Mouse (Mus musculus) erythroid progenitor cell, adult 5-6 weeks (primary cell): Measurements from ENCODE around the gene Pbld1. TPM values are rescaled to one million over a fixed set of nuclear protein-coding genes. Genes with fewer than 3 reads are reported as not detected.
"Not testable (repeated sequence)": the region's sequence is repeated elsewhere in the genome, so short reads cannot be mapped to it uniquely, and the experiment has no call there.

Source experiments
- ATAC-seq: replicated peaks from 2 replicates; pipeline ENCODE4 v1.8.0; 2016; ENCODE audit warnings: moderate number of reproducible peaks, mild to moderate bottlenecking, moderate TSS enrichment, inconsistent platforms; ENCODE audit not compliant: poor library complexity, low FRiP score, severe bottlenecking
- total RNA-seq, 2 experiments: library from RNA; stranded (forward) in 1 of 2; stranded (reverse) in 1 of 2; fragments of 150-400 nt in 1 of 2; fragments of 186-747, 209-891 nt in 1 of 2; gene quantifications; 2 replicates each; pipeline versions ENCODE4 v1.2.3 to v1.2.4; 2015 to 2017; ENCODE audit warnings: low replicate concordance in 2 of 2

Gene Pbld1
- total RNA-seq, 2 experiments from 2014 or later, result not detected

DNA sequence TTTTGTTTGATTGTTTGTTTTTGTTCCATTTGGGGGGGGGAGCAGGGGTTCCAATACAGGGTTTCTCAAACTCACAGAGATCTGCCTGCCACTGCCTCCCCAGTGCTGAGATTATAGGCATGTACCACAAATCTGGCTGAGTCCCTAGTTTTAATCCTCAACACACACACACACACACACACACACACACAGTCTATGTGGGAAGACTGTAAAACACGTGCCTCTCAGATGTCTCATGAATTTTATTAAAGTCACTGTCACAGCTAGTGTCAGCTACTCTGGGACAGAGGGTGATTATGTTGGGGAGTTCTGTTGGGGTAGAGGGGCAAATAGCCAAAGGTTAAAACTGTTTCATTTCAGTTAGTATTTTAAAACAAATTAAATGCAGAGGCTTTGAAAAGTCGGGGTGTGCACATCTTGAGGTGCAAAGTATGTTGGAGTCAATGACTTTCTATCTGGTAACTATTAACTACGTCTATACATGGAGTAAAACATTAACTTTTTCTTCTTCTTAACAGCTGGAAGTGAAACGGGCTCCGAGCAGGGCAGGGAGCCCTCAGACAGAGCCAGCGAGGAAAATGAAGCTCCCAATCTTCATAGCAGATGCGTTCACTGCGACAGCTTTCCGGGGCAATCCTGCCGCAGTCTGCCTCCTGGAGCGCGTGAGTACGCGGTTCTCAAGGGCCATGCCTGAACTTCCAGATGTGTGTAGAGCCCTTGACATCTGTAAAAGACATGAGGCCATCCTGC lies 21.2 kb upstream of the Pbld1 start:
- ATAC-seq, result no peak

GRCm38 (mm10) chr10:63039867-63040628 lies 19.9 kb upstream of the Pbld1 start:
- no peak for ATAC-seq

DNA sequence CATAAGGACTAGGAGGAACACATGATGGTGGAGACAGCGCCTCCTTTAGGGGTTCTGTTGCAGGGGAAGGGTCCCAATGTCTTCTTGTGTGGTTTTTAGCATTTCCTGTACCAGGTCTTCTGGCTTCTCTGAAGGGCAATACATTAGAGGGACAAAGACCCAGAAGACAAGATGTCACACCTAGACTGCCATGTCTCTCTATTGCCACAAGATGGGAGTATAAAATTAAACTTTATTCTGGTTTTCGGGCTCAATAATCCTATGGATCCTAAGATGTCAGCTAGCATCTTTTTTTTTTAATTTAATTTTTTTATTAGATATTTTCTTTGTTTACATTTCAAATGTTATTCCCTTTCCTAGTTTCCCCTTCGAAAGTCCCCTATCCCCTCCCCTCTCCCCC lies 16.8 kb upstream of the Pbld1 start:
- no peak for ATAC-seq

GRCm38 (mm10) chr10:63047751-63048150 lies 12.2 kb upstream of the Pbld1 start:
- no peak for ATAC-seq

- no peak for ATAC-seq
Measured at GRCm38 (mm10) chr10:63049106-63049505, 10.9 kb upstream of the Pbld1 start.

- no peak for ATAC-seq
Measured at GRCm38 (mm10) chr10:63051267-63051666, 8.7 kb upstream of the Pbld1 start.

- no peak for ATAC-seq
Measured at GRCm38 (mm10) chr10:63052011-63052410, 8.0 kb upstream of the Pbld1 start.

DNA sequence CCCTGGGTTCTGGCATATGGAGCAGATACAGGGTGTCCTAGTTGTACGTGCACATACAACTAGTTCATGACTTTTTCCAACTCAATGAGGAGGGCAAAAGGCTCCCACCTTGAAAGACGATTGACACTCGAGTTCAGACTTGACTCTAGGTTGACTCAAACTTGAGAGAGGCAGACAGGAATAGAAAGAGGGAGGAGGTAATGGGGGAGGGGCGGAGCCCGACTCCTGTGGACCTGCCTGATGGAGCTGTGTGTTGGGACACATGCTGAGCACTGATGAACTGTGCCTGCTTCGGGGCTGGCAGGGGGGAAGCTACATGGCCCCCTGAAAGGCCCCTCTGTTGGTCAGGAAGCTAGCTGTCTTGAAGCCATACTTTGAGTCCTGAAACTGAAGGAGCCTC lies 7.0 kb upstream of the Pbld1 start:
- no peak for ATAC-seq

DNA sequence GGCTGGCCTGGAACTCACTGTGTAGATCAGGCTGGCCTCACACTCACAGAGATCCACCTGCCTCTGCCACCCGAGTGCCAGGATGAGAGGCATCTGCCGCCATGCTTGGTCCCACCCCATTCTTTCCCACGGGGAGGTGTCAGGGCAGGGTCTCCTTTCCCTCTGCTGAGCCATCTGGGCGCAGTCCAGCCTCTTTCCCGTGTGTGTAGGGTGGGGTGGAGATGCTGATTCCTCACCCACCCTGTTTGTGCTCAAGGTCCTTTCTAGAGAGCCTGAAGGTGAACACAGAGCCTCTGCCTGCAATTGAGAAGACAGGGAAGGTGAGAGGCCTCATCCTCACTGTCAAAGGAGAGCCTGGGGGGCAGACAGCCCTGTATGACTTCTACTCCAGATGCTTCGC lies 5.9 kb upstream of the Pbld1 start:
- not testable (repeated sequence) for ATAC-seq

GRCm38 (mm10) chr10:63054586-63054985 lies 5.4 kb upstream of the Pbld1 start:
- ATAC-seq, result no peak

GRCm38 (mm10) chr10:63056966-63057750 lies 2.8 kb upstream of the Pbld1 start:
- no peak for ATAC-seq

DNA sequence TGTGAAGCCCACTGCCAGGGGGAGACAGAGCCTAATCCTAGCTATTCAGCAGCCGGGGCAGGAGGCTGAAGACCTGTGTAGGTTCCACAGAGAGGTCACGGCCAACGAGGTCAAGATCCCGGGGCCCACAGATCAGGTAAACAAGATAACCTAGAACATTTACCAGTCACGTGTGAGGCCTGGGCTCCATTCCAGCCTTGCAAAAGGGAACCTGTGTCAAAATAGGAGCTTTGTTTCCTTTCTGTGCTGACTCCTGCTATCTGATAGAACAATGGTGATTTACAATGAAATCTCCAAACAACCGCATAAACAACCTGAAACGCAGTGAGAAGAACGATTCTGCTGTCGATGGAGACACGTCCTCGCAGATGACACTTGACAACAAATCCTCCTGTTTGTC lies 444 bp downstream of the Pbld1 start:
- ATAC-seq, result no peak

- ATAC-seq, result no peak
Measured at GRCm38 (mm10) chr10:63061266-63061665, 1.3 kb downstream of the Pbld1 start.

DNA sequence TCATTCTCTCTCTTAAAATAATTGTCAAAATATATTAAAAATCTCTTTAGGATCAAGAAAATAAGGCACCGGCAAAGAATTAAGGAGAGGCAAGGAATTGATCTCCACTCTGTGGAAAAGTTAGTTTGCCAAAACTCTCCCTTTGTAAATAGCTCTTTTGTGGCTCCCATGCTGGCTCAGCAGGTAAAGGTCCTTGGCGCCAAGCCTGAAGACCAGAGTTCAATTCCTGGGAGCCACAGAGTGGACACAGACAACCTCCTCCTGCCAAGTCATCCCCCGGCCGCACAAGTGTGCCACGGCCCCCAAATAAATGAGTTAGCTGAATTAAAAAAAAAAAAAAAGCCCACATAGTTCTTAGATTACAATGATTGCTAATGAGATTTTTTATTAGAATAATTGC lies 2.7 kb downstream of the Pbld1 start:
- no peak for ATAC-seq

- ATAC-seq, result no peak
Measured at GRCm38 (mm10) chr10:63063365-63063764, 3.4 kb downstream of the Pbld1 start.

DNA sequence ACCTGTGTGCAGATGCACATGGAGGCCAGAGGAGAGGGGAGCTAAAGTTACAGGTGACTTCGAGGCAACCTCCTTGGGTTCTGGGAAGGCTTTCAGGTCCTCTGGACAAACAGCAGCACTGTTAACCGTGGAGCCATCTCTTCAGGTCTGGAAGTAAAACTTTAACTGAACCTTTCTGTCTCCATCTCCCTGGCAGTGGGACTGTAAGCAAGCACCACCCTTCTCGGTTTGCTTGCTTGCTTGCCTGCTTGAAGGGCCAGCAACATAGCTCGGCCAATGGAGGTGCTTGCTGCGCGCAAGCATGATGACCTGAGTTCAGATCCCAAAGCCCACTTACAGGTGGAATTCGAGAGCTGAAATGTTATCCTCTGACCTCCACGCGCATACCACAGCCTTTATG lies 4.6 kb downstream of the Pbld1 start:
- no peak for ATAC-seq

GRCm38 (mm10) chr10:63065561-63065960 lies 5.6 kb downstream of the Pbld1 start:
- no peak for ATAC-seq

DNA sequence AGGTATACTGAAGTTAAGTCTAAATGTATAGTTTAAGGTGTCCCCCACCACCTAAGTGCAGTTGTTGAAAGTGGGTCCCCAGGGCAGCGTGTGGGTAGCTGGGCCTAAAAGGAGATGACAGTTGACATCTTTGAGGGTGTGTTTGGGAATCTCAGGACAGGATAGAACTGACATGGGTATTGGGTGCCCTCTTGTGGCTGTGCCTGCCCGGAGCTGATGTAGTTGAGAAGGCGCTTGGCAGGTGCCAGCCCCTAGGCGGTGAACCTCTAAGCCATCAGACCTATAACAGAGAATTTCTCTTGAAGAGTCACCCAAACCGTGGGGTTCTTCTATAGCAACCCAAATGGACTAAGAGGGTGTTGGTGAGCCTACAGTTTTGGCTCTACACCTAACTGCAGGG lies 6.0 kb downstream of the Pbld1 start:
- ATAC-seq, result no peak

DNA sequence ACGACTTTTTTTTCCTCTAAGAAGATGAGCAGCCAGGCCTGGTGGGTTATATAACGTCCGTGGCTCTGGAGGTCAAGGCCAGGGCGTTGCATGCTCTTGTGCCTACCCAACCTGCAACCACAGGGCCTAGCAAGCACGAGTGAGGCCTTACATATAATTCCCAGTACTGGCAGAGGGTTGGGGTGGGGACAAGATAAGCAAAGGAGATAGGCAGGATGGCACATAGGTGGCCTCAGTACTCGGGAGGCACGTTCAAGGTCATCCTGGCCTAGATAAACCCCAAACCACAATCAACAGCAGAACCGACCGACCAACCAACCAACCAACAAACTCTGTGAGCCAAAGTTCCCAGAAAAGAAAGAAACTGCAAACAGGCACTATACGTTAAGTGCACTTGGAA lies 26.3 kb downstream of the Pbld1 start:
- no peak for ATAC-seq

DNA sequence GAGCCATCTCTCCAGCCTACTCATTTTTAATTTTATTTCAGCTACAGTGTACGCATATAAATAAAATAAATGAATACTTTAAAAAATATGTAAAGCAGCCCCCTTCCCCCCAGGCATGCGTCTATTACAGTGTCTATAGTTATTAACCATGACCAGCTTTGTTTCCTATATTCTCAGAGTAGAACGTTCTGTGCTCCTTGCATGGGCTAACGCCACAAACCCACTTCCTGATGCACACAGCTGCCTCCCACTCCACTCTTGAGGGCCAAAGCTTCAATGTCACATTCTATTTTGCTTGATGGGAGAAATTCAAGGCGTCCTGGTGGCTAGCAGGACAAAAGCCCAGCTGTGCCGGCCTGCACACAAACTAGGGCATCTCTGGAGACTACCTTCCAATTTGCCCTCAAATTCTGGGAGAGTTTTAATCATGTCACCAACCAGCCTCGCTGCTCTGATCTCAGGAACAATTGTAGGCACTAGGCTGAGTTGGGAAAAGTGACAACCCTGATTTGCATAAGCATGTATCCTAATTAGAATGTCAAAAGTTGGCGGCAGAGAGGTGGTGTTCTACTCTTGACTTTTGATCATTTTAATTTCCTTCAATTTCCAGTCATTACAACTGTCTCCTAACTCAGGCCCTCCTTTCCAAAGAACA lies 29.3 kb downstream of the Pbld1 start:
- ATAC-seq, result no peak
